Mouse (Mus musculus) olfactory bulb, adult 2 months (tissue): ENCODE data around the gene Ddx58.

Source experiments
- CTCF ChIP-seq: fragments of 200-500 bp; IDR thresholded peaks from 2 replicates; pipeline ENCODE4 v1.5.1; 2012; ENCODE audit warnings: low read depth, mild to moderate bottlenecking, low read length, moderate library complexity; ENCODE audit not compliant: insufficient read depth
- POLR2A ChIP-seq: fragments of 200-500 bp; IDR thresholded peaks from 2 replicates; pipeline ENCODE4 v1.6.1; 2012; ENCODE audit warnings: mild to moderate bottlenecking, low read depth, low read length, moderate library complexity; ENCODE audit not compliant: insufficient read depth

DNA sequence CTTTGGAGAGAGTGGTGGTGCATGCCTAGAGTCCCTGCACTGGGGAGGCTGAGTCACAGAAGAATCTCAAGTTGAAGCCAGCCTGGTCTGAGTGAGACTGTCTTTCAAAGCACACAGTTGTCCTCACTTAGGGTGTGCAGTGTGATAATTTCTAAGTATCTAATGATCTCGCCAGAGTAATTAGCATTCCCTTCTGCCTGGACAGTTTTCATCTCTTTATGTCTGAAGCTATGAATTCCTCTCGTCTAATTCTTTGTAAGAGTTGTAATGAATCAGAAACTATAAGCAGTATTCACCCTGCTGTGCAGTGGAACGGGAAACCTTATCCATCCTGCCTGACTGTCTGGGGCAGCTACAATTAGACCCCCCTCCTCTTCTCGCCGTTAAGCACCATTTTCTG lies 31.9 kb downstream of the Ddx58 start:
- TF ChIP-seq CTCF (no peak), POLR2A (no peak)
